Mouse (Mus musculus): ENCODE data around the gene Pgs1. TPM values are rescaled to one million over a fixed set of nuclear protein-coding genes. Genes with fewer than 3 reads are reported as not detected.

Gene Pgs1
- total RNA-seq, 1 experiment from 2014 or later: 58.9 TPM

DNA sequence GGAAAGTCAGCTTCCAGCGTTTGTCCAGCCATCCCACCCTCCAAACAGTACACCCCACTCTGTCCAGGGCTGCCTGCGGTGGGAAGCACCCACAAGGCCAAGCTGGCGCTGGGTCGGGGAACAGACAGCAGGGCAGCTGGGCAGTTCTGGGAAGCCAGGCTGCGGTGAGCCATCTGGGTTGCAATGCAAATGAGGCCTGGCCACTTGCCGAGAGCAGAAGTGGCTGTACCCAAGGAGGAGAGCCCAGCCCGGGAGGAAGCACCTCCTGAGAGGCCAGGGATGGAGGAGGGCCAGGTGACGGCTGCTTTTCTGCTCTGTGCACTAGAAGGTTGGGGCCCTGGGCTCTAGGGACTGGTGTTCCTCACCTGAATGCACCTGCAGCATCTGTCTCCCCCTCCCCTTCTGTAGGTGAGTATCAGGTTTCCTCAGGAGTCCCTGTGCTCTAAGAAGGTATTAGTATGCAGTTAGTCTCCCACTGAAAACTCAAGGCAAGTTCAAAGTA lies 10.0 kb upstream of the Pgs1 start:
- DNase-seq: peak; percentile 67

DNA sequence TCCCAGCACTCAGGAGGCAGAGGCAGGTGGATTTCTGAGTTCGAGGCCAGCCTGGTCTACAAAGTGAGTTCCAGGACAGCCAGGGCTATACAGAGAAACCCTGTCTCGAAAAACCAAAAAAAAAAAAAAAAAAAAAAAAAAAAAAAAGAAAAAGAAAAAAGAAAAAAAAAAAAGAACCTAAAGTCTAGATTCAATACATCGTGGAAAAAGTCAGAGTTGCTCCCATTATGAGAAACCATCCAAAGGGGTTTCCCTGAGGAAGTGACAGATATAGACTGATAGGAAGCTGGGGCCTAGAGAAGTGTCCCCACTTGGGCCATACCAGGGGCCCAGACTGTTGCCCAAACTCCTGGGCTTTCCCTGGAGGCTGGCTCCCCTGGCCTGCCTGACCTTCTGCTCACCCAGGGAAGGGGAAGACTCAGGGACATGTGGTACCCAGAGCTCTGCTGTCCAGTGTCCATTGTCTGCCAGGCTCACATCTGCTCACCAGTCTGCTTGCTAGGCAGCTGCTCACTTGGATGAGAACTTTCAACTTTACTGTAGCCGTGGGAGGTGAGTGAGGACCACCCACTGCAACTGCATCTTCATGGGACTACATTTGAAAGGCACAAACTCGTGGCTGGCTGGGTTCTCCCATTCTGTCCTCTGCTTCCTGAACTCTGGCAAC lies 8.3 kb upstream of the Pgs1 start:
- no peak for DNase-seq

DNA sequence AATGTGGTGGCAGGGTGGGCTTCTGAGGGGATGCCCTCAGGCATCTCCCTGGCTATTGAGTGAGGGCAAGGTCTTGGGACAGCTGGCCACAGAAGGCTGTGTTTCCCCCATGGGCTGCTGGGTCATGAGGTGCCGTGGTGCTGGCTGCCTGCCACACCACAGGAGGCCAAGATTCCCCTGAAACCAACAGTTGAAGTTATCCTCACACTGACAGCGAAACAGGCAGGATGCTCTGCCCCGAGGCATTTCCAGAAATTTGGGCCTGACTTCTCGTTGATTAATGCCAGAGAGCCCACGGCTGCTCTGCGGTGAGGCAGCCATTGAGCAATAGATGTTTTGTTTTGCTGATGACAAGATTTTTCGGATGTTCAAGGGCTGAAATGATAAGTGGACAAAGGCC lies 6.7 kb upstream of the Pgs1 start:
- no peak for DNase-seq

DNA sequence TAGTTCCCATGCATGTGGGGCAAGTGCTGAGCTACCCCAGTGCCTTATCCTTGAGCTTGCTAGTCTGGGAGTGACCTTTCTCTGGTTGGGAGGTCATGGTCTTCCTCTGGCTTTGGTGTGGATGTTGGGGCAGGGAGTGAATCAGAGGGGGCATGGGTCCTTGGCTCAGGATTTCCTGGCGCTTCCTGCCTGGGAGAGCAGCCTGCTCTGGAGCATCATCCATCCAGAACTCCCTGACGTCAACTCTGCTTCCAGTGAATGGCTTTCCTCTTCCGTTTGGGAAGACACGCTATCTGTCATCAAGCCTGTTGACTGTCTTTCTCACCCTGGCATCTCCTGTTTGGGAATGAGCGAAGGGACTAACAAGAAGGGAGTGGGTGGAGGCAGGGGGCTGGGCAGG lies 3.7 kb upstream of the Pgs1 start:
- DNase-seq: no peak

DNA sequence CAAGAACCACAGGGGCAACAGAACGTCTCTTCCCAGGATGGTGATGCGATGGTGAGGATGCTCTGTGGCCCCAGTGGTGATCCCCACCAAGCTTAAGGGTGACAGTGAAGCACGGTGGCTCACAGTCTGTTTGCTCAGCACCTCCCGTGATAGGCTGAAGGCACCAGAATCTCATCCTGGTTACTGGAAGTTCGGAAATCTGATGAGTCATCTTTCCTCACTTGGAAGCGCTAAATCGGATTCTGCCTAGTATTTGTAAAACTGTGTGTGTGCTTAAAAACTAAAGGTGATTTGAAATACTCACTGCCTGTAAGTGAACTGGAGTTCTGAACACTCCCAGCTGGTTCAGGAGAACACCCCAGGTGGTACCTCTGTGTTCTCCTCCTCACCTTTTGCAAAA lies 2.3 kb upstream of the Pgs1 start:
- DNase-seq: no peak

DNA sequence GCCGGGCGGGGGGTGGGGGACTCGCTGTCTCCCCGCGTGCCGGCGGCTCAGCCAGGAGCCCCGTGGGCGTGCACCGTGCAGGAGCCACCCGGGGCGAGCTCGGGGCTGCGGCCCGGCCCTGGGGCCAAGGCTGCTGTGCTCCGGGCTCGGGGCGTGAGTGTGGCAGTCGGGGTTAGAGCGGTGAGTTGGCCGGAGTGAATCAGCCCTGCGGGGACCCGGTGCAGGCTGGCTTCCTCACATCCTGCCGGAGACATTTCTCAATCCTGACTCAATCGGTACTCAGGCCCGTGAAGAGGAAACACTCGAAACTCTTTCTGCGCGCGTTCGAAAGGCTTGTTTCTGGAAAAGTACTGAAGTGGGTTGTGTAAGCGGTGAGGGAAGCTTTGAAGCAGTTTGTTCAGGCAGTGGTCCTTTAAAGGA lies 950 bp downstream of the Pgs1 start:
- peak; percentile 57 for DNase-seq

DNA sequence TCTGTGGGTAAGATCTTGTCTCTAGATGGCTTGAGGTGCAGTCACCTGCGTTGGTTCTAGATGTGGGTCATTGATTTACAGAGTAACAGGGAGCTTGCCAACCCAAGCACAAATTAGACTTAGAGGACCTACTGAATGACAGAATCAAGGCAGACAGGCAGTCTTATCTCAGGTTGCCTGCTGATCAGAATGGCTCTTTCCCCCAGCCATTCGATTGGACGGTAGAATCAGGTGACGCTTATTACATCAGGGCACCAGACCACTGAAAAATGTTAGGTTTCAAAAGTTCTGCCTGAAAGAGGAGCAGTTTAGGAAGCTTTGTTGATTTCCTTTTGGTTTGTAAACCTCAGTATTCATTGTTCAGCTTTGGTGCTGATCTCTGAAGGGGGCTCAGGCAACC lies 1.9 kb downstream of the Pgs1 start:
- DNase-seq: no peak

DNA sequence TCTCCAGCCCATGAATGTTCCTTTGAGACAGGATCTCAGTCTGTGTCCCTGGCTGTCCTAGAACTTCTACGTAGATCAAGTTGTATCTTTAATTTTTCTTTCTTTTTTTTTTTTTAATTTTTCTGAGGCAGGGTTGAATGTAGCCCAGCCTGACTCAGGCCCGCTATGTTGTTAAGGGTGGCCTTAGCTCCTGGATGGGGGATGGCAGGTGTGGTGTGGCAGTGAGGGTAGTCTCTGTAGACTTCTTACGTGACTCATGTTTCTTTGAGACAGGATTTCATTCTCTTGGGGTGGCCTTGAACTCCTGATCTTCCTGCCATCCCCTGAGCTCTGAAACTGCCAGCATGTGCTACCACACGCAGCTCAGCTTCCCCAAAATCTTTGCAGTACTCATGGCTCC lies 3.1 kb downstream of the Pgs1 start:
- DNase-seq: no peak

DNA sequence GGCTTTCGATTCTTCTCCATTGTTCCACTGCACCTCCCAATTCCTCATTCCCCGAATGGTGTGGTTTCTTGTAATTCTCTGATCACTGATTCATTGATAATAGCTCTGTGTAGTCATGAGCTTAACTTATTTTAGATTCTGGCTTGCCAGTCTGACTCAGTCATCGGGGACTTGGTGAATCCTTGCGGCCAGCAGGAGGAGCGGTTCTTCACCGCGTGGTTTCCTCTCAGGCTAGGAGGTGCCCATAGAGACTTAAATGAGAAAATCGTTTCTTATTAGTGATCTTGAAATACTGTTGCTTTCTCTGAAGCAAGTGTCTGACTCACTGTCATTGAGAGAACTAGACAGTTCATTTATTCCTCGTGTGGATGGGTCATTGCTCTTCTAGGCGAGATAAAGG lies 3.8 kb downstream of the Pgs1 start:
- no peak for DNase-seq

DNA sequence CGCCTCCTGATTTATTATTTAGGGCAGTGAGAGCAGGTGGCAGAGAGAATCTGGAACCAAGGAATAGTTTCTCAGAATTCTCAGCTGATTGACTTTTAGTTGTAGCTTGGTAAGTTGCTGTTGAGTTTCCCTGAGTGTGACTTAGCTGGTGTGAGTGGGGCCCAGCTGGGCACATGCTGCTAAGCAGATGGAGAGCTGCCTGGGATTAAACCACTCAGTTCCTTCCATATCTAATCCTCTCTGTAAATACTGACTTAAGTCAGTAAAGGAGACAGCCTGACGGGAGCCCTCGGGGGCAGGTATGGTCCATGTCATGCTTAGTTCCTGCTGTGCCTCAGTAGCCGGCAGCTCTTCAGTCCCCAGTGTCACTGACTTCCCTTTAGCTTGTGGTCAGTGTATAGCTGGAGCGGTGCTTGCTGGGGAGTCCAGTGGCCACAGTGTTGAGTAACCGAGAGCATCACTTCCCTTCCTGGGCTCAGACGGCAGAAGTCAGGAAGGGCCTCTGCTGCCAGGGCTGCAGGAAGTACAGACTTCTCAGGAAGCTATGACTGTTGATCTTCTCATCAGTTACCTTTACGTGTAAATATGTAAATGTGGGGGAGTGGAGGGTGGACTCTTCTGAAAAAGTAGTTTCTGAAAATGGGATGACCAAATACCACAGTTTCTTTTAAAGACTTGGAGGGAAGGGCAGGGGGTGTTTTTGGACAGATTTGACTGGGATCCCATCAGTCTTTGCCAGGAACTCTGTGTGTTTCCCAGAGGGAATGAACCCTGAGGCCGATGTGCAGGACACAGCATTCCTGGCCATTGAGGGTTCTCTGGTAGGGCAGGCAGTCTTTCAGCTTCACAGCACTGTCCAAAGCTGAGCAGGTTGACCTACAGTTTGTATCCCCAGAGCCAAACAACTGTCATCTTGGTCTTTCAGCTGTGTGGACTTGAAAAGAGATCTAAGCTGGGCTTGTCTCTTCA lies 5.7 kb downstream of the Pgs1 start:
- DNase-seq: no peak

DNA sequence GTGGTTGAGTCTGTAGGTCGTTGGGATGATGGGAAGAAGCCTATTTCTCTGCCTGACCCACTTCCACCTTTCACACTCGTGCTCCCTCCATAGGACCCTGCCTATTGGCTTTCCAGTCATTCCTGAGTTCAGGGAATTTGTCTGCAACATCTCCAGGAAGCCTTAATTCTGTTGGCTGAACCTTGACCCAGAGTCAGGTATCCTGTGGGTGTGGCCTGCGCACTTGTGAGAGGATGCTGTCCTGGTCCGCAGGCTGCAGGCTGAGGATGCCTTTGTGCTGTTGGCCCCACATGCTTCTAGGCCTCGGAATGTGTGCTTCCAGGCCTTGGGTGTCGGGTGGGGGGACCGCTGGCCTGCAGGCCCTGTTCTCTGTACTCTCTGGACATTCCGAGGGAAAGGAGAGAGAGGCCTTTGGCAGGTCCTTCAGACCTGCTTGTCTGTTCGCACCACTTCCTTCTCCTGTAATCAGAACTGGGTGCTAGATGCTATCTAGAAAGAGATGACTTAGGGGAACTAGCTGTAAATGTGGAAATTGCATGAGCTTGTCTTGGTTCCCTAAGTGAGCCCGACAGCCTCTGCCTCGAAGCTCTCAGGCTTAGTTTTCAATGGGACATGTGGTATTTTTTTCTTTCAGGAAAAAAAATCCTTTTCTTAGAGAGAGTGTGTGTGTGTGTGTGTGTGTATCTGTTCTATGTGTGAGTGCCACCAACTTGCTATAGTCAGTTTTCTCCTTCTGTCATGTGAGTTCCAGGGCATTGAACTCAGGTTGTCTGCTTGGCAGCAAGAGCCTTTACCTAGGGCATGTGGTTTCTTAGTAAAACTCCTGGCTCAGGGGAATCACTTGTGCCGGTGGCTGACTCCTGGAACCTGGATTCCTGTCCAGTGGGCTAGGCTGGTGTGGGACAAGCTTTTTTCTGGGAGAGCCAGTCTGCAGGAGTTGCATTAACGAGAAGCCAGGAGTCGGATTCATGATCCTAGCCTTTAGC lies 7.4 kb downstream of the Pgs1 start:
- DNase-seq: no peak

DNA sequence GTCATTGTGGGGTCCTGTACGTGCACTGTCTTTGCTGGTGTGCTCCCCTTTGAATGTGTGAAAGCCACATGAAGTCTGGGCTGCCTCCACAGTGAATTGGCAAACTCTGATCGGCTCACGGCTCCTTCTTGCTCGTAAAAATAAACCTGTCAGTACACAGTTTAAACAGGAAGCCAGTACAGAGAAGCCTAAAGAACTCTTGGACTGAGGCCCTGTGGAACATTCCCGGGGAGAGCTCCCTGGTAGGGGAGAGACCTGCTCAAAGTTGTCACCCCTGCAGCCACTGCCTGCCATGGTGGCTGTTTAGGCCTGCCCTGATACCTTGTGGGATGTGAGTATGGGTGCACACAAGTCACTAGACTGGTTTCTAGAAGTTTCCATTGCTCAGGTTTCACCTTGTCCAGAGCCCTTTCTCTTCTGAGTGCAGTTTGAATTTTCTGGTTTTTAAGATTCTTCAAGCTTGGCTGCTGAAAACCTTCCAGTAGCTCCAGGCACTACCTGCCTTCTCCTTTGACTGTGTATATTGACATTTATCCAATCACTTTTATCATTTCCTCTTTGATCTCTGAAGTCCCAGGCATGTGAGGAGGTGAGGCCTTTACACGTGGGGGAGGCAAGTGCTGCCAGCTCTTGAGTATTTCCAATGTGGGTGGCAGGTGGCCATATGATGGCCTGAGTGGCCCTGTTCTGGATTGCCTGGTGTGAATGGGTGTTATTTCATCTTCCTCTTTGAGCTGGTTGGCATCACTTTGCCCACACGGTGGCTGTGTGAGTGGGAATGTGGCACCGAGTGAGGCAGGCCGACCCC lies 8.4 kb downstream of the Pgs1 start:
- no peak for DNase-seq

DNA sequence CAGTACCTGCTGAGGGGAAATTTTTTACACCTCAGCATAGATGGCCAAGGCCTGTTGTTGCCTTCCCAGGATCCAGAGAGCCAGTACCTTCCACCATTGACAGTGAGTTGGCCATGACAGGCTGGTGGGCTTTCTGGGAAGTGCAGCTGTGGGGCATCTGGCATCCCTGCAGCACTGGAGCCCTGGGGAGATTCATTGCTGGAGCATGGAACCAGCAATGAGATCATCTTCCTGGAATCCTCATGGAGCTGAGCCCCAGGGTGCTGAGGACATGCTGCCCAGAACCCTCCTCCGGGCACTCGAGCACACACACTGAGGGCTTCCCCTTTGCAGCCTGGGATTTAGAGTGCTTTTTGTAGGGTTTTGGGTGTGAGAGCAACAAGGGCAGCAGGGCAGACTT lies 9.2 kb downstream of the Pgs1 start:
- peak; percentile 35 for DNase-seq

DNA sequence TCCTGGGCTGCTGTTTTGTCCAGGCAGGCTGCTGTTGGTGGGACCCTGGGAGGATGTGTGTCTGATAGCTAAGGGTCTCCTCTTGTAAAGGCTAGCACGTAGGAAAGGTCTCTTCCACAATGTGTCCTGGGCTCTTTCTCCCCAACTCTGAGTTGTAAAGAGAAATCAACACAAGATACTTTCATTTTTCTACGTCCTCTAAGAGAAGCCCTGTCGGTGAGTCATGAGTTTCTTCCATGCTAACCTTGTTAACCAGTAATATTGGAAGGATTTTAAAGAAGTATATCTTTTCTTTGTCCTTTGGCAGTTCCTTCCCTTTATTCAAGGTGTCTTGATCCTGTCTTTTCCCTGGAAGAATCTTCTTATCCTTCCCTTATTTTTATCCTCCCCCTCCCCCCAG lies 9.6 kb downstream of the Pgs1 start:
- no peak for DNase-seq

DNA sequence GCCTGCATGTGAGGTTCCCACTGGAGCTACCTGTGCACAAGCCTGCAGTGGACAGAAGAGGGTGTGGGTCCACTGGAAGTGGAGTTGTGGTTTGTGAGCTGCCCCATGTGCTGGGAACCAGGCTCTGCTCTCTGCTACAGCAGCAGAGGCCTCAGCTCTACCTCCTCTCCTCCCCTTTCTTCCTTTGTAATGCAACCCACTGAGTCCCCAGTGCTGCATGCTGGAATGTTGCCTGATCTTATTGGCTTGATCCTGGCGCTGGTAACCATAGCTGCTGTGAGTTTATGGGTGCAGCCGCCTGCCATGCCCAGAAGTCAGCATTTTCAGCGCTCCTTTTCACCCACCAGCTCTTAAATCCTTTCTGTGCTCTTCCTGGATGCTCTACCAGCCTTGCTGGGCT lies 10.0 kb downstream of the Pgs1 start:
- no peak for DNase-seq

DNA sequence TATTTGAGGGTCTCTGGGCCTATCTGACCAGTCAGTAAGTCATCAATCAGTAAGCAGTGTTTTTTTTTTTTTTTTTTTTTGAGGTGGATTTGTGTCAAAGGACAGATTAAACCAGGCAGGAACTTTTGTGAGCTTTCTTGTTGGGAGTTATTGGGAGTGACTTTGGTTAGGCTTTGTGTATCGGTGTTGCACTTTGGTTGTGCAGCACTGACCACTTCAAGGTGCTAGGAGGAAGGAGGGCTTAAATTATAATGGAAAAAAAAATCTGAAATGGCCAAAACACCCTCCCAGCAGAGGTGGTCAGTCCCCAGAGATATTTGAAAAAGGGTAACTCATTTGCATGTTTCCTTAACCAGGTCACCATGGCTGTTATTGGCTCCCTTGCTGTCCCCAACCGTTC lies 11.0 kb downstream of the Pgs1 start:
- no peak for DNase-seq

DNA sequence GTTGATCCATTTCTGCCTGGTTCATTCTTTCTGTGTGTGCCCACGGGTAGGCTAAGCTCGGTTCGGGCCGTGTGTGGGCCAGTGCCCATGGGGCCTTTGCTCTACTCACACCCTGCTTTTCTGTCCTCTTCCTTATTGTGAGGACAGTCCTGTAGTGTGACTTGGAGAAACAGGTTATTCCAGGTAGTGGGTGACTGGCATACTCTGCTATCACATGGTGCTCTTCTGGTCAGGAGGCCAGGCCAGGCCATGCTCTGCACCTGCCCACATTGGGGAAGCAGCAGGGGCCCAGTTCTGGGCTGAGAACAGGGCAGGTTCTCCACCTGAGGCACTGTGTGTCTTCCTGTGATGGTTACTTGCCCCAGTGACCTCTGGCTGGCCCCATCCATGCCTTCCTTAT lies 12.3 kb downstream of the Pgs1 start:
- DNase-seq: no peak

DNA sequence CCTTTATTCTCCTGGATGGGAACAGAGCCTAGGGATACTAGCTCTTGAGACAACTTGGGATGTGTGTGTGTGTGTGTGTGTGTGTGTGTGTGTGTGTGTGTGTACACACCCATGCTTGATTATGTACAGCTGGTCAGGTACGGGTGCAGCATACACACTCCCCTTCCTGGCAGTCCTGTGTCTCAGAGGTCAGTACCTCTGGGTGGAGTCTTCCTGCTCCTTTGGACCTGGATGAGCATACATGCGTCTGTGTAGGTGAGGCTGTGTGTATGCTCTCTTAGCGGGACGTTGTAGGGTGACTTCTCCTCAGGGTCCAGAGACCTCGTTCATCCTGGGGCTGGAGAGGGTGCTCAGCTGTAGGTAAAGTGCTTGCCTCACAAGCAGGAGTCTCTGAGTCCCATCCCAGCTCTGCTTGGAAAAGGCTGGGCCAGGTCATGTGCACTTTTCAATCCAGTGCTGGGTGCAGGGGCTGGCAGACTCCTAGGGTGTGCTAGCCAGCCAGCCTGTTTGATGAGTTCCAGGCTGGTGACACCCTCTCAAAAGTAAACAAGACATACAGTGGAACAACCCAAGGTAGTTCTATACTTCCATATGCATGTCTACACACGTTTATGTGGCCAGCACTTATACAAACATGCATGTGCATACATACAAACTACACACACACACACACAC lies 13.3 kb downstream of the Pgs1 start:
- no peak for DNase-seq

DNA sequence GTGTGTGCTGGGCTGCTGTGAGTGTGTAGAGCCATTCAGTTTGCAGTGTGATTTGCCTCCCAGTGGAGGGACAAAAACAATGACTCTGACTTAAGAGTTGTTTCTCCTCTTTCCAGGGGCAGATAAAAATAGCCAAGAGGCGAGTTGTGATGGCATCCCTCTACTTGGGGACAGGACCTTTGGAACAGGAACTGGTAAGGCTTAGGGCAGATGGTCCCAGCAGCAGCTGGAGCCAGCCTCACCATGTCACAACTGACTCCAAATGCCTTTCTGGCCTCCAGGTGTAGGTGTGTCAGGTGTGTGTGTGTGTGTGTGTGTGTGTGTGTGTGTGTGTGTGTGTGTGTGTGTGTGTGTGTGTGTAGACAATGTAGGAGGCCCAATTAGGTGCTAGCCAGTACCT lies 14.0 kb downstream of the Pgs1 start:
- no peak for DNase-seq

DNA sequence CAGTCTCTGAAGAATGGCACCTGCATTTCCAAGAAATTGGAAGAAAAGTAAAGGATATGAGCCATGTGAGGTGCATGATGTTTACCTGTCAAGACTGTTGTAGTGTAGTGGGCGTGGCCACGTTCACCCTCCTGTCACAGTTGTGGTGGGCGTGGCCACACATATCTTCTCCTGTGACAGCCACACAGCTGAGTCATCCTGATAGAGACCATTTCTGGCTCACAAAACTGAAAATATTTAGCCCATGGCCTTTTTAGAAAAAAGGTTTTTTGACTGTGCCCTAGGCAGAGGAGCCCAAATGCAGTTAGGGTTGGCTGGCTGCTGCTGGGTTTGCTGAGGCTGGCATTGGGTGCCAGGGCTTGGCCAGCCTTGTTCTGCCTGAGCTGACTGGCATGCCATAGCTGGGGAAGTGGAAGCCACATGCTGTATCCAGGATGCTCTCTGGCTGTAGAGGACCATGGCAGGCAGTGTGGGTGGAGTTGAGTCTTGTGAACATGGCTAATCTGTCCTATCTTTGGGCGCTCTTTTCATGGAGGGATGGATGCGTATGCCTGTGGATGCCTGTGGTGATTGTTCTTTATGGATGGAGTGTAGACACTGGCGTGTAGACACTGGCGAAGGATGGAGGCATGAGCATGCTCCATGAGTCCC lies 14.6 kb downstream of the Pgs1 start:
- peak; percentile 52 for DNase-seq

Measured in adrenal gland, postnatal 25 days (tissue).